Mouse (Mus musculus): ENCODE data around the gene Fmnl2. TPM values are rescaled to one million over a fixed set of nuclear protein-coding genes. Genes with fewer than 3 reads are reported as not detected.
A peak's percentile ranks its signal among the peaks of the same experiment; 100 is the strongest.

Gene Fmnl2
- polyA plus RNA-seq, 1 experiment from 2014 or later = 9.0 TPM

DNA sequence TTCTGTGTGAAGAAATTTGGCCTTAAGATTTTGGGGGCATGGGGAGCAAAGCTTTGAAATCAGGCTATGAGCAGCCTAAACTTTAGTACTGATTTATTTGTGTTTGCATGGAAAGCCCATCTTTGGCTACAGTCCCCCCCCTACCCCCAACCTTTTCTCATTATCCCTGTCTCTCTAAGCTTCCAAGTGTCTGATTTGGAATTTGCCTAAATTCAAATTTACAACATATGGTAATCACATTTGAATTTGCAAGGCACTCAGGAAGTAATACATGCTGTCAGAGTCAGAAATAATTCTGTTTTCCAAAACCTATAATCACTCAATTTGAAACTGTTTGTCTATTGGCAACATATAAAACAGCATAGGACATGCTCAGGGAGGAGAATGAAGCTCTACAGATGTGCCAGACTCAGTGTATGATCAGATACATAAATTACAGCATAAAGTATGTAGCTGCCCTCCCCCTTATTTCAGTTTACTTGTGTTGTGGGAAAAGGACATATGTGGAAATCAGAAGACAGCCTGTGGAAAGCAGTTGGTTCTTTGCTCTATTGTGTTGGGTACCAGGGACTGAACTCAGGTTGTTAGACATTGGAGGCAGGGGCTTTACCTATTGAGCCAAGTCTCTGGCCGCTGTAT is 190.2 kb downstream of the Fmnl2 start:
- Histone ChIP-seq H3K9ac (ENCODE audit: low read depth, low read length) (no peak overlapping the region), H3K27ac (ENCODE audit: low read depth, low read length) (no peak overlapping the region), H3K4me3 (ENCODE audit: low read length) (no peak overlapping the region), H3K4me1 (ENCODE audit: control insufficient read depth, insufficient read depth, low read depth, low read length) (no peaks in the 10 kb centered on the region), H3K27me3 (replicated peaks; ENCODE audit: control insufficient read depth, insufficient read depth, low read length) (no peaks in the 10 kb centered on the region), H3K4me2 (ENCODE audit: low read length) (no peak overlapping the region), H3K9me3 (ENCODE audit: control insufficient read depth, low read length) (no peaks in the 10 kb centered on the region), H3K36me3 (ENCODE audit: control insufficient read depth, insufficient read depth, low read length) (0 out of 2 replicates have a peak, but pooled peaks cover 2% of the 10 kb centered on the region)
- ATAC-seq = no peak
- 75% methylated on average over 1 of the region's 1 CpGs for WGBS

DNA sequence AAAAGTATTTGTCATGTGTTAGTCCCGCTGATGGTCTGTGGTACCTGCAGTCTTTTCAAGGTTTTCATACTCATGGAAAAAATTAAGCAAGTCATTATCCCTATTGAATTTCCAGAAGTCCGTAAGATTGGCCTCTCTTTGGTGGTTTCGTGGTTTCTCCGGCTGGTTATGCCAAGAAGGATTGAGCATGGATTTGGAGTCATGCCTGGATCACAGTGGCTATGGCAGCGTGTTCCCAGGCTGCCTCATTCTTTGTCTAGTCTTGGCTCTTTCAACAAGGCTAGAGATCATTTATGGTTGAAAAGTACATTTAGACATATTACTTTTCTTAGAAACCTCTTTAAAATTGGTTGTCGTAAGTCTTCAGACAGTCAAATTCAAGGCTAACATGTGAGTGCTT is 192.7 kb downstream of the Fmnl2 start:
- Histone ChIP-seq H3K36me3 (ENCODE audit: control insufficient read depth, insufficient read depth, low read length) (no peaks in the 10 kb centered on the region), H3K4me3 (ENCODE audit: low read length) (no peak overlapping the region), H3K4me1 (ENCODE audit: control insufficient read depth, insufficient read depth, low read depth, low read length) (no peaks in the 10 kb centered on the region), H3K27ac (ENCODE audit: low read depth, low read length) (no peak overlapping the region), H3K9ac (ENCODE audit: low read depth, low read length) (no peak overlapping the region), H3K9me3 (ENCODE audit: control insufficient read depth, low read length) (no peaks in the 10 kb centered on the region), H3K27me3 (replicated peaks; ENCODE audit: control insufficient read depth, insufficient read depth, low read length) (no peaks in the 10 kb centered on the region), H3K4me2 (ENCODE audit: low read length) (no peak overlapping the region)
- no peak for ATAC-seq
- WGBS = 81% methylated on average over 6 of the region's 6 CpGs

- 86% methylated on average over 8 of the region's 8 CpGs for WGBS
- H3K9ac ChIP-seq (ENCODE audit: low read depth, low read length) = no peak overlapping the region
- ATAC-seq = no peak
- no peaks in the 10 kb centered on the region for H3K36me3 ChIP-seq (ENCODE audit: control insufficient read depth, insufficient read depth, low read length)
- H3K27me3 ChIP-seq (replicated peaks; ENCODE audit: control insufficient read depth, insufficient read depth, low read length) = no peaks in the 10 kb centered on the region
- H3K4me2 ChIP-seq (ENCODE audit: low read length) = no peak overlapping the region
- no peaks in the 10 kb centered on the region for H3K9me3 ChIP-seq (ENCODE audit: control insufficient read depth, low read length)
- H3K4me1 ChIP-seq (ENCODE audit: control insufficient read depth, insufficient read depth, low read depth, low read length) = no peaks in the 10 kb centered on the region
- no peak overlapping the region for H3K27ac ChIP-seq (ENCODE audit: low read depth, low read length)
- no peak overlapping the region for H3K4me3 ChIP-seq (ENCODE audit: low read length)
These were observed 193.8 kb downstream of the Fmnl2 start for GRCm38 (mm10) chr2:53051502-53051901.

DNA sequence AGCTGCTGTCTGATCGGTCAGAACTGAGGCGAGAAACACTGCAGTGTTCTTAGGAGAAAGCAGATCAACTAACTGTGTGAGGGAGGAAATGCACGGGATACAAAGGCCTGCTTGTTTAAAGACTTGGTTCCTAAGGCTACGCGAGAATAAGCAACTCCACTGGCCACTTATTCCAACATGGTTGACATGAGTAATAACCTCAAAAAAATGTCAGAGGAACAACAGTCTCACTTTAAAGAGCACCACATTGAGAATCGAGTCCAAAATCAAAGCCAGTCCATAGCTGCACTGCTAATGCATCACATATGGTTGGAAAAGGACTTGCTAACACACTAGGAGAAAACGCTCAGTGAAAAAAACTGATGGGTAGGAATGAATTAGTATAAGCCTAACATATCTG is 196.1 kb downstream of the Fmnl2 start:
- no peaks in the 10 kb centered on the region for H3K27me3 ChIP-seq (replicated peaks; ENCODE audit: control insufficient read depth, insufficient read depth, low read length)
- no peaks in the 10 kb centered on the region for H3K36me3 ChIP-seq (ENCODE audit: control insufficient read depth, insufficient read depth, low read length)
- H3K4me2 ChIP-seq (ENCODE audit: low read length) = no peak overlapping the region
- H3K27ac ChIP-seq (ENCODE audit: low read depth, low read length) = peak overlapping the region; percentile 55
- no peaks in the 10 kb centered on the region for H3K4me1 ChIP-seq (ENCODE audit: control insufficient read depth, insufficient read depth, low read depth, low read length)
- H3K9me3 ChIP-seq (ENCODE audit: control insufficient read depth, low read length) = no peaks in the 10 kb centered on the region
- WGBS = 63% methylated on average over 7 of the region's 7 CpGs
- H3K9ac ChIP-seq (ENCODE audit: low read depth, low read length) = no peak overlapping the region
- ATAC-seq = 0 out of 2 replicates have a peak, but pooled peaks have one; percentile 66
- H3K4me3 ChIP-seq (ENCODE audit: low read length) = no peak overlapping the region

GRCm38 (mm10) chr2:53056556-53056955 is 198.9 kb downstream of the Fmnl2 start:
- Histone ChIP-seq H3K9me3 (ENCODE audit: control insufficient read depth, low read length) (no peaks in the 10 kb centered on the region), H3K4me1 (ENCODE audit: control insufficient read depth, insufficient read depth, low read depth, low read length) (no peaks in the 10 kb centered on the region; the same call in 1 of the 2 replicates), H3K36me3 (ENCODE audit: control insufficient read depth, insufficient read depth, low read length) (no peaks in the 10 kb centered on the region), H3K27me3 (replicated peaks; ENCODE audit: control insufficient read depth, insufficient read depth, low read length) (no peaks in the 10 kb centered on the region), H3K27ac (ENCODE audit: low read depth, low read length) (no peak overlapping the region), H3K4me2 (ENCODE audit: low read length) (no peak overlapping the region), H3K4me3 (ENCODE audit: low read length) (no peak overlapping the region), H3K9ac (ENCODE audit: low read depth, low read length) (no peak overlapping the region)
- ATAC-seq = no peak
- 88% methylated on average over 6 of the region's 6 CpGs for WGBS

DNA sequence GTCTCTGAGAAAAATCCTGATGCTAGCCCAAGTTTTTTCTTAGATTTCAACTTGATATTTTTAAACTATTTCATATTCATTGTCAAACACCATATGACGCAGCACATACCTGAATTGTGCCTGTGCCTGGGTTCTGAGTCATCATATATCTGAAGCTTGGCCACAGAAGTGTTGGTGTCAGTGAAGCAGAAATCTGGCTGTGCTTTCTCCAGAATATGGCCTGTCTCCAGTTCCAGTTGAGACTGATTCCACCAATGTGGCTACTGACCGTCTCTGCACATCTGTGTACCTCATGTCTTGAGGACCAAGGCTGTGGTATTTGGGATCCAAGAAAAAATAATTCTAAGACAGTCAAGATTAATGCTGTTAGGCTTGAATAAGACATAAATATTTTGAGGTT is 199.6 kb downstream of the Fmnl2 start:
- Histone ChIP-seq H3K4me2 (ENCODE audit: low read length) (no peak overlapping the region), H3K4me1 (ENCODE audit: control insufficient read depth, insufficient read depth, low read depth, low read length) (no peaks in the 10 kb centered on the region; the same call in 1 of the 2 replicates), H3K4me3 (ENCODE audit: low read length) (no peak overlapping the region), H3K9me3 (ENCODE audit: control insufficient read depth, low read length) (no peaks in the 10 kb centered on the region), H3K36me3 (ENCODE audit: control insufficient read depth, insufficient read depth, low read length) (no peaks in the 10 kb centered on the region), H3K27me3 (replicated peaks; ENCODE audit: control insufficient read depth, insufficient read depth, low read length) (no peaks in the 10 kb centered on the region), H3K9ac (ENCODE audit: low read depth, low read length) (no peak overlapping the region), H3K27ac (ENCODE audit: low read depth, low read length) (no peak overlapping the region)
- 89% methylated on average over 2 of the region's 2 CpGs for WGBS
- ATAC-seq = no peak

- Histone ChIP-seq H3K9ac (ENCODE audit: low read depth, low read length) (no peak overlapping the region), H3K9me3 (ENCODE audit: control insufficient read depth, low read length) (no peaks in the 10 kb centered on the region)
- WGBS = 67% methylated on average over 9 of the region's 9 CpGs
These were observed 203.8 kb downstream of the Fmnl2 start for GRCm38 (mm10) chr2:53061363-53062000.

GRCm38 (mm10) chr2:53066973-53067372 is 209.3 kb downstream of the Fmnl2 start:
- Histone ChIP-seq H3K36me3 (ENCODE audit: control insufficient read depth, insufficient read depth, low read length) (no peaks in the 10 kb centered on the region), H3K27ac (ENCODE audit: low read depth, low read length) (no peak overlapping the region), H3K4me3 (ENCODE audit: low read length) (no peak overlapping the region), H3K27me3 (replicated peaks; ENCODE audit: control insufficient read depth, insufficient read depth, low read length) (no peaks in the 10 kb centered on the region), H3K9me3 (ENCODE audit: control insufficient read depth, low read length) (no peaks in the 10 kb centered on the region), H3K9ac (ENCODE audit: low read depth, low read length) (no peak overlapping the region), H3K4me2 (ENCODE audit: low read length) (no peak overlapping the region), H3K4me1 (ENCODE audit: control insufficient read depth, insufficient read depth, low read depth, low read length) (peaks cover 3% of the 10 kb centered on the region; the same call in 1 of the 2 replicates)
- WGBS = 94% methylated on average over 2 of the region's 2 CpGs
- ATAC-seq = no peak

More at GRCm38 (mm10) chr2:53061363-53062000, 203.8 kb downstream of the Fmnl2 start:
- Histone ChIP-seq H3K27ac (ENCODE audit: low read depth, low read length) (no peak overlapping the region), H3K36me3 (ENCODE audit: control insufficient read depth, insufficient read depth, low read length) (no peaks in the 10 kb centered on the region), H3K27me3 (replicated peaks; ENCODE audit: control insufficient read depth, insufficient read depth, low read length) (no peaks in the 10 kb centered on the region), H3K4me3 (ENCODE audit: low read length) (no peak overlapping the region), H3K4me2 (ENCODE audit: low read length) (no peak overlapping the region), H3K4me1 (ENCODE audit: control insufficient read depth, insufficient read depth, low read depth, low read length) (no peaks in the 10 kb centered on the region; the same call in 1 of the 2 replicates)
- peak; percentile 71 for ATAC-seq

DNA sequence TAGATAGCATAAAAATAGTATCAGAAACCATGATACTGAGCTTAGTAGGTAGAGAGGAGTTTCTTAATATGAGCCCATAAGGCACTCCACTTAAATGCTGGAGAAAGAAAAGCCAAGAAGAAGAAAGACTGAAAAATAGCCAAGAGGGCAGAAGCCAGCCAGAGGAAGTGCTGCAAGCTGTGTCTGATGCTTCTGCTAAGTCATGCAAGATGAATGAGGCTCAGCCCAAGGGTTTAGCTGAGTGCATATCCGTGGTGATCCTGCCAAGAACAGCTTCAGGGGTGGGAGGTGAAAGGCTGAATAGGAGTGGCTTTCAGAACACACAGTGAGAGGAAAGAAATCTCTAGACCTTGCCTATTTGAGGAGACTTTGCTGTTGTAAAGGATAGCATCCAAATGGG is 212.9 kb downstream of the Fmnl2 start:
- no peak overlapping the region for H3K4me2 ChIP-seq (ENCODE audit: low read length)
- no peaks in the 10 kb centered on the region for H3K9me3 ChIP-seq (ENCODE audit: control insufficient read depth, low read length)
- peak; percentile 86 for ATAC-seq
- no peaks in the 10 kb centered on the region for H3K27me3 ChIP-seq (replicated peaks; ENCODE audit: control insufficient read depth, insufficient read depth, low read length)
- H3K4me3 ChIP-seq (ENCODE audit: low read length) = no peak overlapping the region
- H3K4me1 ChIP-seq (ENCODE audit: control insufficient read depth, insufficient read depth, low read depth, low read length) = peaks cover 3% of the 10 kb centered on the region; the same call in 1 of the 2 replicates
- 0% methylated on average over 1 of the region's 1 CpGs for WGBS
- no peak overlapping the region for H3K27ac ChIP-seq (ENCODE audit: low read depth, low read length)
- H3K36me3 ChIP-seq (ENCODE audit: control insufficient read depth, insufficient read depth, low read length) = no peaks in the 10 kb centered on the region
- H3K9ac ChIP-seq (ENCODE audit: low read depth, low read length) = no peak overlapping the region

Measured in hindbrain, embryonic 16.5 days (tissue).